Mouse (Mus musculus) lung, postnatal 0 days (tissue): ENCODE results near the gene Nup153.

Experiments used
- CTCF ChIP-seq: IDR thresholded peaks from 2 replicates; pipeline ENCODE4 v1.5.1; 2016; ENCODE audit warnings: antibody characterized with exemption, mild to moderate bottlenecking
- EP300 ChIP-seq: IDR thresholded peaks from 2 replicates; pipeline ENCODE4 v1.6.1; 2016; ENCODE audit warnings: antibody characterized with exemption, mild to moderate bottlenecking, control low read depth

GRCm38 (mm10) chr13:46728411-46728810 is 671 bp upstream of the Nup153 start:
- TF ChIP-seq EP300 (no peak), CTCF (no peak)
